Mouse (Mus musculus) embryonic facial prominence, embryonic 13.5 days (tissue): ENCODE measurements at regions not wholly inside any gene's neighbourhood (a gene's known extent, or its start where the extent isn't known, plus 50 kb on each side); places are given as distances from the start of the nearest gene placed in this dataset.

Source experiments
- ATAC-seq: fragments of 200-750 bp; cut with Nextera tagmentation; 2 replicates; pipeline ENCODE4 v1.8.0; 2017; ENCODE audit warnings: low read depth; ENCODE audit not compliant: insufficient number of reproducible peaks, insufficient read depth, low FRiP score, low TSS enrichment
- H3K27ac ChIP-seq: fragments of 300-500 bp; sonication (generic); 2 replicates; pipeline ENCODE4 v1.5.1; 2015; ENCODE audit warnings: moderate library complexity, mild to moderate bottlenecking, inconsistent platforms
- H3K27me3 ChIP-seq: fragments of 300-500 bp; sonication (generic); 2 replicates; pipeline ENCODE4 v1.6.1; 2015; ENCODE audit warnings: mild to moderate bottlenecking, inconsistent platforms
- H3K36me3 ChIP-seq: fragments of 300-500 bp; sonication (generic); 2 replicates; pipeline ENCODE4 v1.6.1; 2015; ENCODE audit warnings: mild to moderate bottlenecking, inconsistent platforms
- H3K4me1 ChIP-seq: fragments of 300-500 bp; sonication (generic); 2 replicates; pipeline ENCODE4 v1.6.1; 2015; ENCODE audit warnings: inconsistent platforms
- H3K4me2 ChIP-seq: fragments of 300-500 bp; sonication (generic); 2 replicates; pipeline ENCODE4 v1.6.1; 2015; ENCODE audit warnings: moderate library complexity, mild to moderate bottlenecking, inconsistent platforms
- H3K4me3 ChIP-seq: fragments of 300-500 bp; sonication (generic); 2 replicates; pipeline ENCODE4 v1.5.1; 2015; ENCODE audit warnings: mild to moderate bottlenecking, inconsistent platforms
- H3K9ac ChIP-seq: fragments of 300-500 bp; sonication (generic); 2 replicates; pipeline ENCODE4 v1.6.1; 2015; ENCODE audit warnings: mild to moderate bottlenecking, inconsistent platforms
- H3K9me3 ChIP-seq: fragments of 300-500 bp; sonication (generic); 2 replicates; pipeline ENCODE4 v1.6.1; 2016; ENCODE audit warnings: inconsistent platforms
- WGBS: fragments of 180-500 bp; shearing (Covaris S2); methylation state at CpG from one replicate; pipeline ENCODE4 v1.1.7; 2015; ENCODE audit warnings: mixed read lengths; 5-methylcytosine and 5-hydroxymethylcytosine counted together

DNA sequence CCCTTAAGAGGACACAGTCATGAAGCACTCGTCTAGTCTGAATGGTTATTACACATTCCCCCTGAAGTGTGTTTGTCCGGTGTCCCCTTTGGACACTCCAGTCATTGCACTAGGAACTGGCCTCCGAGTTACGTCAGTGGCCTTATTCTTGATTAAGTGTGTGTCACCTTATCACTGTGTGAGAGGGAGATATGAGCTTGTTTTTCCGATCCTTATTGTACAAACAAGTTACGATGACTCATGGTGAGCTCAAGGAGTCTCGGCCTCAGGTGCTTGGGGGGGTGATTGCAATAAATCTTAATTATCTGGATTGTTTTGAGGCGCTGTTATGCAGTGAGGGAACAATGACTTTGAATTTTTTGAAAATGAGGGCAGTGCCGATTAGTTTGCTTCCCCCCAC lies 241.8 kb upstream of the 1700056E22Rik start:
- no peaks in the 10 kb centered on the region for H3K4me1 ChIP-seq
- WGBS, result 82% methylated on average over 9 of the region's 9 CpGs

DNA sequence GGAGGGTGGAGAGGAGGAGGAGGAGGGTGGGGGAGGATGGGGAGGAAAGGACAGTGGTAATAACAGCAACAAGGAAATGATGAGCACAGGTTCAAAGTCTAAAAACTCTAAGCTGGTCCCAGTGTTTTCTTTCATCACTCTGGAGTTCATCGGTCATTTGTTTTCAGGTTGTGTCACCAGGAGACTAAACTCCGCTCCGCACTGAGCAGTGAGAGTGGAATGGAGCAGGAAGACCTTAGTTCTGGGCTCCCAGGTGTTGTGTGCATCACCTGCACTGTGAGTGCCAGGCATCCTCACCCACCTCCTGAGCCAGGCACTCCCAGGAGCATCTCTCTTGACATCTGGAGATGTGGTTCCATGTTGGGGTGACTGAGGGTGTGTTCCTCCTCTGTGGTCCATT lies 241.3 kb upstream of the 1700056E22Rik start:
- Histone ChIP-seq H3K9ac (no peak overlapping the region), H3K4me3 (no peak overlapping the region), H3K36me3 (no peaks in the 10 kb centered on the region), H3K4me2 (no peak overlapping the region), H3K27ac (no peak overlapping the region), H3K4me1 (no peaks in the 10 kb centered on the region), H3K9me3 (no peaks in the 10 kb centered on the region), H3K27me3 (peaks cover 15% of the 10 kb centered on the region; the same call in 1 of the 2 replicates)
- no peak for ATAC-seq
- WGBS, result 93% methylated on average over 3 of the region's 3 CpGs

More for the DNA sequence above, 241.8 kb upstream of the 1700056E22Rik start:
- H3K4me3 ChIP-seq, result no peak overlapping the region
- H3K36me3 ChIP-seq, result no peaks in the 10 kb centered on the region
- H3K27me3 ChIP-seq, result peaks cover 12% of the 10 kb centered on the region; the same call in 1 of the 2 replicates
- H3K9me3 ChIP-seq, result no peaks in the 10 kb centered on the region
- H3K27ac ChIP-seq, result no peak overlapping the region
- H3K9ac ChIP-seq, result no peak overlapping the region
- no peak for ATAC-seq
- no peak overlapping the region for H3K4me2 ChIP-seq

DNA sequence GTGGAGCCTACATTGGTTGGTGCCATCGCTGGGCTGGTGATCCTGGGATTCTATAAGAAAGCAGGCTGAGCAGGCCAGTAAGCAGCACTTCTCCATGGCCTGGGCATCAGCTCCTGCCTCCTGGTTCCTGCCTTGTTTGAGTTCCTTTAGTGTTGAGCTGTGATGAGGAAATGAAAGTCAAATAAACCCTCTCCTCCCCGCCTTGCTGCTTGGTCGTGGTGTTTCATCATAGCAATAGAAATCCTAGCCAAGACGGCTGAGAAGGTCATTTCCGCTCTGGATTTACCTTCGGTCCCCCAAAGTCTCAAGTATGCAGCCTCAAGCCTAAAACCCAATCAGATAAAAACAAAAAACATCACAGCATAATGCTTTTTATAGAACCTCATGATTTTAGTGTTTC lies 240.6 kb upstream of the 1700056E22Rik start:
- 80% methylated on average over 6 of the region's 6 CpGs for WGBS
- Histone ChIP-seq H3K36me3 (no peaks in the 10 kb centered on the region), H3K4me1 (no peaks in the 10 kb centered on the region), H3K4me2 (no peak overlapping the region), H3K27ac (no peak overlapping the region), H3K9me3 (no peaks in the 10 kb centered on the region), H3K9ac (no peak overlapping the region), H3K4me3 (no peak overlapping the region), H3K27me3 (peaks cover 15% of the 10 kb centered on the region; the same call in 1 of the 2 replicates)
- ATAC-seq, result no peak

DNA sequence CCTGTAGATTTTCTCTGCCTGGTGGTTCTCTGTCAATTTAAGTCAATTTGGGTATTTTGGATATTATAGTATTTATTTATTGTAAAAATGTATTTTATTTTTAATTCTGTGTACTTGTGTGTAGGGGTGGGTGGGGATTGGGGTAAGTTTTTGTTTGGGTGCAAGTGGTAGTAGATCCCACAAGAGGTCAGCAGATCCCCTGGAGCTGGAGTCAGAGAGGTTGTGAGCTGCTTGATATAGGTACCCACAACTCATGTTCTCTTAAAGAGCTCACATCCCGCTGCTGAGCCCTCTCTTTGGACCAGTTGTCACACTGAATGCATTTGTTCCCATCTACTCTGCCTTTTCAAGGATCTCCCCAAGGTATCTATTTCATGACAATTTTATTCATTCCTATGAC lies 239.6 kb upstream of the 1700056E22Rik start:
- Histone ChIP-seq H3K4me1 (no peaks in the 10 kb centered on the region), H3K4me3 (no peak overlapping the region), H3K27ac (no peak overlapping the region), H3K4me2 (no peak overlapping the region), H3K27me3 (peaks cover 18% of the 10 kb centered on the region; the same call in 1 of the 2 replicates), H3K36me3 (no peaks in the 10 kb centered on the region), H3K9ac (no peak overlapping the region), H3K9me3 (no peaks in the 10 kb centered on the region)
- 72% methylated on average over 1 of the region's 1 CpGs for WGBS
- ATAC-seq, result no peak

DNA sequence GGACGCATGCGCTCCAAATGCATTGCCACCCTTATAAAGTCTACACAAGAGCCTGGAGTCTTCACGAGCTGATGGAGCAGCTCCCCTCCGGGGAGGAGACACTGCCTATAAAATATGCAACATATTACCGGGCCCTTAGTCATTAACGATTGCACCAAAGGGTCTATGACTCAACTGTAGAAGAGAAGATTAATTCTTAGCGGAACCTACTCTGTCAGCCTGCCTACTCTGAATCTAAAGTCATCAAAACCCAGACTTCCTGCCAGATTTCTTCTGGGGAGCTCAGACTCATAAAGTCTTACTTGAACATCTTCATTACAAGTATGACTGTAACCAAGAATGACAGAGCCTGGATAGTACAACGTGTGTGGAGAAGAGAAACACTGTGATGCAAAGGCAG lies 237.2 kb upstream of the 1700056E22Rik start:
- no peaks in the 10 kb centered on the region for H3K36me3 ChIP-seq
- WGBS, result 76% methylated on average over 8 of the region's 8 CpGs
- no peak for ATAC-seq

DNA sequence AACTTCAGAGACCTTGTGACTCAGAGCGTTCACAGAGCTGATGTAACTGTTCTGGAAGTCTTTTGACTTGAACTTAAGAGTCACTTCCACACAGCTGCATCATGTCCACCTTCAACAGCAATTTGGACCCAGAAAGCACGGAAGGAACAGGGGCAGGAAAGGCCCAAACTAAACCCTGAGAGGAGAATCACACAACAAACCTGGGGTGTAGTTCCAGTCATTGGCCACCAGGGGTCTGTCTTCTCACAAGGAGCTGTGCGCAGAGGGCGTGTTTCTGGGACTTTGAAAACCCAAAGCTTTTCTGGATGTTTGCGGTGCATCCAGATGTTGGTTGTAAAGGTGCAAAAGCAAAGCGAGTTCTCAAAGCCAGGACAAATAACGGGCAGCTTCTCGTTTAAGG lies 231.9 kb upstream of the 1700056E22Rik start:
- H3K4me1 ChIP-seq, result peaks cover 4% of the 10 kb centered on the region
- H3K27ac ChIP-seq, result no peak overlapping the region
- no peaks in the 10 kb centered on the region for H3K9me3 ChIP-seq
- 0 out of 2 replicates have a peak overlapping the region, but pooled peaks have one; percentile 26 for H3K4me2 ChIP-seq
- H3K4me3 ChIP-seq, result no peak overlapping the region
- WGBS, result 12% methylated on average over 8 of the region's 8 CpGs
- H3K9ac ChIP-seq, result no peak overlapping the region
- H3K36me3 ChIP-seq, result no peaks in the 10 kb centered on the region
- peaks cover 29% of the 10 kb centered on the region for H3K27me3 ChIP-seq
- no peak for ATAC-seq

More for the DNA sequence above, 237.2 kb upstream of the 1700056E22Rik start:
- Histone ChIP-seq H3K9ac (no peak overlapping the region), H3K4me3 (no peak overlapping the region), H3K4me2 (no peak overlapping the region), H3K9me3 (no peaks in the 10 kb centered on the region), H3K27ac (no peak overlapping the region), H3K27me3 (peaks cover 23% of the 10 kb centered on the region; the same call in 1 of the 2 replicates), H3K4me1 (peaks cover 4% of the 10 kb centered on the region)

DNA sequence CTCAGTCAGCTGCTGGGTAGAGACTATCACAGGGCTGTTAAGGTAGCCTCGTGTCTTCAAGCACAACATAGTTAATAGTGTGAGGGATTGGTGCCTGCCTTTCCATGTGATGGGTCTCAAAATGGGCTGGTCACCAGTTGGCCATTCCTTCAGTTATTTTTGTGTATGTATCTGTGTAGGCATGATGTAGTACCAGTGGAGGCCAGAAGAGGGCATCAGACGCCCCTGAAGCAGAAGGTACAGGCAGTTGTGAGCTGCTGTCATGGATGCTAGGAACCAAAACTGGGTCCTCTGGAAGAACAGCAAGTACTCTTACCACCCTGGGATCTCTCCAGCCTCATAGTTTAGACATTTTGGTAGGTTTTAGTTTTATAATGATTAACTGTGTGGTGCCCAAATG lies 228.9 kb upstream of the 1700056E22Rik start:
- Histone ChIP-seq H3K4me3 (no peak overlapping the region), H3K36me3 (no peaks in the 10 kb centered on the region), H3K27me3 (peaks cover 20% of the 10 kb centered on the region), H3K9ac (no peak overlapping the region), H3K27ac (no peak overlapping the region), H3K4me1 (peaks cover 1% of the 10 kb centered on the region), H3K9me3 (no peaks in the 10 kb centered on the region), H3K4me2 (no peak overlapping the region)
- ATAC-seq, result no peak
- WGBS, result 55% methylated on average over 2 of the region's 2 CpGs

DNA sequence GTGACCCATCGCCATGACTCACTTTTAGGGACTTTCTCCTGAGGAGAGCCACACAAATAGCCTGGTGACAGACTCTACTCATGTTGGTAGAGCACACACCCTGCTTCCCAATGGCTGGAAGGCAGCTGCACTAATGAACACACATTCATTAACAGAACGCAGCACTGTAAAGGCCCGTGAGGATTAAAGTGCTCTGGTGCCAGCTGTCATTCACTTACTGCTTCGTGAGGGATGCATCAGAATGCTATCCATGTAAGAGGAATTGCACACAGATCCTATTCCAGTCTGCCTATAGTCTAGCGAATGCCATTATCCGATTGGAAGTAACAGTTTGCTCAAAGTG lies 227.3 kb upstream of the 1700056E22Rik start:
- Histone ChIP-seq H3K36me3 (no peaks in the 10 kb centered on the region), H3K4me1 (no peaks in the 10 kb centered on the region), H3K9ac (no peak overlapping the region), H3K27me3 (peaks cover 13% of the 10 kb centered on the region), H3K4me2 (no peak overlapping the region), H3K9me3 (no peaks in the 10 kb centered on the region), H3K27ac (no peak overlapping the region), H3K4me3 (no peak overlapping the region)
- no peak for ATAC-seq
- 77% methylated on average over 6 of the region's 6 CpGs for WGBS

DNA sequence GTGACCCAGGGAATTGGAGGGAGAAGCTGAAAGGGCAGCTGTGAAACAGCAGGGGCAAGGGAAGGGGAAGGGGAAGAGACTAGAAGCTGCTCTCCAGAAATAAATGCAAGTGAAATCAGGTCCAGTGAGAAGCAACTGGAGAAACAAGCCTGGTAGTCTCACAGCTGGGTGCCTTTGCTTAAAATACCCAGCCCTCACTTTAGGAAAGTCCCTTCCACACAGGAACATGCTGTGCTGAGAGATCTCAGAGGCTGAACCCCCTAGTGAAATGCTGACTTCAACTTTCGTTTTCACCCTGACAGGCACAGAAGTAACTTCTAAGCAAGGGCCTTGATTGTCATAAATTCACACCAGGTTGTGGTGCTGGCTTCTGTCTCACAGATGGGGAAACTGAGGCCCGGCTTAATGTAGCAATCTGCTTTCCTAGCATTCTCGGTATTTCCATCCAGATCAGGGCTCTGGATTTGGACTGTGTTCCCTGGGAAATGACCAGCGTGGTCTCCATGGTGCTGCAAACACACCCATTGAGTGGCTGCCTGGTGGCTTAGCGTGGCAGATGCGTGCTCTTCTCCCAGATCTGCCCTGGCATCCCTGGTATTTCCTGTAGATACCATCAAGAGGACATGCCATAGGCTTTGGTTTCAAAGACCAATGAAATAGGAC lies 226.8 kb upstream of the 1700056E22Rik start:
- H3K9ac ChIP-seq, result no peak overlapping the region
- H3K4me1 ChIP-seq, result no peaks in the 10 kb centered on the region
- no peak overlapping the region for H3K4me2 ChIP-seq
- ATAC-seq, result no peak
- no peak overlapping the region for H3K27ac ChIP-seq
- no peaks in the 10 kb centered on the region for H3K36me3 ChIP-seq
- WGBS, result 81% methylated on average over 6 of the region's 6 CpGs
- no peak overlapping the region for H3K4me3 ChIP-seq
- H3K9me3 ChIP-seq, result no peaks in the 10 kb centered on the region
- H3K27me3 ChIP-seq, result peaks cover 16% of the 10 kb centered on the region

DNA sequence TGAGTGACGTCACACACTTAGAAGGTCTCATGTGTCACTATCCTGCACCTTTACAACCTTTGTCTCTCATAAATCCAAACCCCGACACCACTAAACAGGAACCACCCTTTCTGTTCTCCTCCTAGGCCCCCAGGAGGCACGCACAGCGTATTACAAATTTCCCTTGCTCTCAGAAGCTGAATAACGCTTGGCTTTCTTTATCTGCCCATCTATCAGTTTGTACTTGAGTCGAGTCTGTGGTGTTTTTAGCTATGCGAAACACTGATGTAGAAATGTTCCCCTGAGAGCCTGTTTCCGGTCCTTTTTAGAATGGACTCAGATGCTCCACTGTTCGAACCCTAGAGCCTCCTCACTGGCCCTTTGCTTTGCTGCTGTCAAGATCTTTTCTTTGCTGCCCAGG lies 225.8 kb upstream of the 1700056E22Rik start:
- H3K4me3 ChIP-seq, result no peak overlapping the region
- H3K9ac ChIP-seq, result no peak overlapping the region
- WGBS, result 86% methylated on average over 9 of the region's 9 CpGs
- no peak for ATAC-seq
- H3K4me2 ChIP-seq, result no peak overlapping the region
- H3K4me1 ChIP-seq, result no peaks in the 10 kb centered on the region
- H3K27me3 ChIP-seq, result peaks cover 10% of the 10 kb centered on the region; the same call in 1 of the 2 replicates
- no peaks in the 10 kb centered on the region for H3K9me3 ChIP-seq
- H3K36me3 ChIP-seq, result no peaks in the 10 kb centered on the region
- H3K27ac ChIP-seq, result no peak overlapping the region

DNA sequence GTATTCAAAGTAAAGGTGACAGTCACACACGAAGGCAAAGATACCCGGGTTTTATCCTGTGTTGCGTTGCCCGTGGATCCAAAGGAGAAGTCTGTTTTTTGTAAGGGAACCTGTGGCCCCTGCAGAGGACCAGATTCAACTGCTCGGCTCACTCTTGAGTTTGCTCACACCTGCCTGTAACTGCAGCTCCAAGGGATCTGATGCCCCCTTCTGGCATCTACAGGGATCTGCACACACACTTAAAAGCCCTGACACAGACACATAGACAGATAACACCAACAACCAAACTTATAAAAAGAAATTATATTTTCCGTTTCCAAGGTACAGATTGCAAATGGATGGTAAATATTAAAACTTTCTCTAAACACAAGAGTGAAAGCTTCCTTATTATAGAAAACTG lies 223.3 kb upstream of the 1700056E22Rik start:
- ATAC-seq, result no peak
- H3K9ac ChIP-seq, result no peak overlapping the region
- no peak overlapping the region for H3K4me2 ChIP-seq
- no peaks in the 10 kb centered on the region for H3K9me3 ChIP-seq
- no peaks in the 10 kb centered on the region for H3K36me3 ChIP-seq
- peaks cover 11% of the 10 kb centered on the region; the same call in 1 of the 2 replicates for H3K27me3 ChIP-seq
- H3K27ac ChIP-seq, result no peak overlapping the region
- H3K4me3 ChIP-seq, result no peak overlapping the region
- WGBS, result 93% methylated on average over 6 of the region's 6 CpGs
- no peaks in the 10 kb centered on the region for H3K4me1 ChIP-seq

DNA sequence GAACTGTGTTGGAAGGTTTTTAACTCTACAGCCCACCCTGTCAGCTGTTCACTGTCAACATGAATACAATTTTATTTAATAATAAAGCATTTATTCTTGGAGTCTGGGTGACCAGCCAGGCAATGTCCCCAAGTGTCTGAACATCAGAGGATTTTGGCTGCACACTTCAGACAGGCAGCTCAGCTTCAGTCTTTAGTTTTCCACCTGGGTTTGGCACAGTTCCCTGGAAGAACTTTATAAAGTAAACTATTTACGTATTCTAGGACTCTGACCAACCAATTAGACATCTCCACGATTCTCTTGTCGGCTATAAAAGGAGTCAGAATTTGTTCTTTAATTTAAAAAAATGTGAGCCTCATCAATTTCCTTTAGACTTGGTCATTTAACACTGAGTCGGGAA lies 220.8 kb upstream of the 1700056E22Rik start:
- Histone ChIP-seq H3K27ac (no peak overlapping the region), H3K9me3 (no peaks in the 10 kb centered on the region), H3K4me2 (no peak overlapping the region), H3K4me3 (no peak overlapping the region), H3K36me3 (no peaks in the 10 kb centered on the region), H3K9ac (no peak overlapping the region), H3K4me1 (no peaks in the 10 kb centered on the region), H3K27me3 (peaks cover 11% of the 10 kb centered on the region; the same call in 1 of the 2 replicates)
- ATAC-seq, result no peak
- WGBS, result 74% methylated on average over 4 of the region's 4 CpGs
